Mouse (Mus musculus): Measurements from ENCODE around the gene Lonp2. TPM values are rescaled to one million over a fixed set of nuclear protein-coding genes. Genes with fewer than 3 reads are reported as not detected.

Gene Lonp2
- polyA plus RNA-seq, 1 experiment from 2014 or later = 63.2 TPM

- no peak for ATAC-seq (replicated peaks; ENCODE audit: low FRiP score)
- Histone ChIP-seq H3K27me3 (no peaks in the 10 kb centered on the region), H3K27ac (no peak overlapping the region), H3K4me1 (no peaks in the 10 kb centered on the region), H3K4me3 (replicated peaks) (no peak overlapping the region), H3K9ac (no peak overlapping the region), H3K4me2 (no peak overlapping the region), H3K36me3 (no peaks in the 10 kb centered on the region), H3K9me3 (replicated peaks) (no peaks in the 10 kb centered on the region)
- WGBS = 60% methylated on average over 3 of the region's 3 CpGs
Measured at GRCm38 (mm10) chr8:86594159-86594796, 29.6 kb upstream of the Lonp2 start.

- H3K27ac ChIP-seq = no peak overlapping the region
- no peaks in the 10 kb centered on the region for H3K4me1 ChIP-seq
- no peaks in the 10 kb centered on the region for H3K9me3 ChIP-seq (replicated peaks)
- no peak overlapping the region for H3K4me3 ChIP-seq (replicated peaks)
- no peaks in the 10 kb centered on the region for H3K27me3 ChIP-seq
- H3K4me2 ChIP-seq = no peak overlapping the region
- H3K9ac ChIP-seq = no peak overlapping the region
- no peaks in the 10 kb centered on the region for H3K36me3 ChIP-seq
- WGBS = 81% methylated on average over 5 of the region's 5 CpGs
- no peak for ATAC-seq (replicated peaks; ENCODE audit: low FRiP score)
Measured at GRCm38 (mm10) chr8:86595671-86596070, 28.2 kb upstream of the Lonp2 start.

GRCm38 (mm10) chr8:86597681-86598080, 26.2 kb upstream of the Lonp2 start:
- H3K27me3 ChIP-seq = no peaks in the 10 kb centered on the region
- ATAC-seq (replicated peaks; ENCODE audit: low FRiP score) = no peak

GRCm38 (mm10) chr8:86599299-86599698, 24.5 kb upstream of the Lonp2 start:
- Histone ChIP-seq H3K4me2 (no peak overlapping the region), H3K4me3 (replicated peaks) (no peak overlapping the region), H3K27me3 (no peaks in the 10 kb centered on the region), H3K27ac (no peak overlapping the region), H3K36me3 (no peaks in the 10 kb centered on the region), H3K9ac (no peak overlapping the region), H3K9me3 (replicated peaks) (no peaks in the 10 kb centered on the region), H3K4me1 (no peaks in the 10 kb centered on the region)
- WGBS = 89% methylated on average over 6 of the region's 6 CpGs
- no peak for ATAC-seq (replicated peaks; ENCODE audit: low FRiP score)

More at GRCm38 (mm10) chr8:86597681-86598080, 26.2 kb upstream of the Lonp2 start:
- H3K9ac ChIP-seq = no peak overlapping the region
- H3K4me1 ChIP-seq = no peaks in the 10 kb centered on the region
- WGBS = 89% methylated on average over 7 of the region's 7 CpGs
- H3K4me2 ChIP-seq = no peak overlapping the region
- no peak overlapping the region for H3K27ac ChIP-seq
- no peak overlapping the region for H3K4me3 ChIP-seq (replicated peaks)
- H3K9me3 ChIP-seq (replicated peaks) = no peaks in the 10 kb centered on the region
- no peaks in the 10 kb centered on the region for H3K36me3 ChIP-seq

GRCm38 (mm10) chr8:86600311-86600710, 23.5 kb upstream of the Lonp2 start:
- Histone ChIP-seq H3K27me3 (no peaks in the 10 kb centered on the region), H3K9ac (no peak overlapping the region), H3K4me1 (no peaks in the 10 kb centered on the region), H3K36me3 (no peaks in the 10 kb centered on the region), H3K4me2 (no peak overlapping the region), H3K9me3 (replicated peaks) (no peaks in the 10 kb centered on the region), H3K4me3 (replicated peaks) (no peak overlapping the region), H3K27ac (no peak overlapping the region)
- no peak for ATAC-seq (replicated peaks; ENCODE audit: low FRiP score)
- 74% methylated on average over 3 of the region's 3 CpGs for WGBS

GRCm38 (mm10) chr8:86603174-86603573, 20.7 kb upstream of the Lonp2 start:
- Histone ChIP-seq H3K4me3 (replicated peaks) (no peak overlapping the region), H3K9me3 (replicated peaks) (no peaks in the 10 kb centered on the region), H3K27me3 (no peaks in the 10 kb centered on the region), H3K36me3 (no peaks in the 10 kb centered on the region), H3K27ac (no peak overlapping the region), H3K4me1 (no peaks in the 10 kb centered on the region), H3K9ac (no peak overlapping the region), H3K4me2 (no peak overlapping the region)
- 55% methylated on average over 2 of the region's 2 CpGs for WGBS
- ATAC-seq (replicated peaks; ENCODE audit: low FRiP score) = no peak

- H3K9ac ChIP-seq = no peak overlapping the region
- H3K9me3 ChIP-seq (replicated peaks) = no peaks in the 10 kb centered on the region
- no peaks in the 10 kb centered on the region for H3K36me3 ChIP-seq
- no peaks in the 10 kb centered on the region for H3K27me3 ChIP-seq
- H3K27ac ChIP-seq = no peak overlapping the region
- H3K4me2 ChIP-seq = no peak overlapping the region
- H3K4me1 ChIP-seq = no peaks in the 10 kb centered on the region
- WGBS = 85% methylated on average over 3 of the region's 3 CpGs
- ATAC-seq (replicated peaks; ENCODE audit: low FRiP score) = no peak
- no peak overlapping the region for H3K4me3 ChIP-seq (replicated peaks)
Measured at GRCm38 (mm10) chr8:86604676-86605075, 19.2 kb upstream of the Lonp2 start.

- Histone ChIP-seq H3K4me1 (no peaks in the 10 kb centered on the region), H3K27ac (no peak overlapping the region), H3K4me3 (replicated peaks) (no peak overlapping the region), H3K4me2 (no peak overlapping the region), H3K27me3 (no peaks in the 10 kb centered on the region), H3K9me3 (replicated peaks) (no peaks in the 10 kb centered on the region), H3K9ac (no peak overlapping the region), H3K36me3 (no peaks in the 10 kb centered on the region)
- no peak for ATAC-seq (replicated peaks; ENCODE audit: low FRiP score)
- WGBS = 72% methylated on average over 2 of the region's 2 CpGs
Measured at GRCm38 (mm10) chr8:86613798-86614197, 10.0 kb upstream of the Lonp2 start.

- no peaks in the 10 kb centered on the region for H3K36me3 ChIP-seq
- WGBS = 87% methylated on average over 6 of the region's 6 CpGs
- no peaks in the 10 kb centered on the region for H3K27me3 ChIP-seq
- no peak overlapping the region for H3K9ac ChIP-seq
- ATAC-seq (replicated peaks; ENCODE audit: low FRiP score) = no peak
- no peak overlapping the region for H3K27ac ChIP-seq
- no peaks in the 10 kb centered on the region for H3K9me3 ChIP-seq (replicated peaks)
- H3K4me3 ChIP-seq (replicated peaks) = no peak overlapping the region
- no peaks in the 10 kb centered on the region for H3K4me1 ChIP-seq
- H3K4me2 ChIP-seq = no peak overlapping the region
Measured at GRCm38 (mm10) chr8:86615095-86615769, 8.6 kb upstream of the Lonp2 start.

- Histone ChIP-seq H3K27me3 (no peaks in the 10 kb centered on the region), H3K4me3 (replicated peaks) (no peak overlapping the region), H3K27ac (no peak overlapping the region), H3K4me2 (no peak overlapping the region), H3K9me3 (replicated peaks) (no peaks in the 10 kb centered on the region), H3K4me1 (no peaks in the 10 kb centered on the region), H3K9ac (no peak overlapping the region), H3K36me3 (no peaks in the 10 kb centered on the region)
- WGBS = 76% methylated on average over 7 of the region's 7 CpGs
- ATAC-seq (replicated peaks; ENCODE audit: low FRiP score) = no peak
Measured at GRCm38 (mm10) chr8:86617759-86618387, 6.0 kb upstream of the Lonp2 start.

- no peak for ATAC-seq (replicated peaks; ENCODE audit: low FRiP score)
- peak overlapping the region; percentile 94 for H3K4me3 ChIP-seq (replicated peaks)
- H3K27me3 ChIP-seq = no peaks in the 10 kb centered on the region
- H3K9ac ChIP-seq = peak overlapping the region; percentile 60
- no peaks in the 10 kb centered on the region for H3K36me3 ChIP-seq
- WGBS = 2% methylated on average over 14 of the region's 14 CpGs
- peak overlapping the region; percentile 75 for H3K4me2 ChIP-seq
- peaks cover 8% of the 10 kb centered on the region for H3K4me1 ChIP-seq
- peak overlapping the region; percentile 76 for H3K27ac ChIP-seq
- no peaks in the 10 kb centered on the region for H3K9me3 ChIP-seq (replicated peaks)
Measured at GRCm38 (mm10) chr8:86623551-86623910, 312 bp upstream of the Lonp2 start.

GRCm38 (mm10) chr8:86624915-86625314, 1.1 kb downstream of the Lonp2 start:
- Histone ChIP-seq H3K4me3 (replicated peaks) (peak overlapping the region; percentile 94), H3K4me2 (peak overlapping the region; percentile 75), H3K4me1 (peaks cover 8% of the 10 kb centered on the region), H3K9me3 (replicated peaks) (no peaks in the 10 kb centered on the region), H3K27ac (no peak overlapping the region), H3K36me3 (no peaks in the 10 kb centered on the region), H3K9ac (peak overlapping the region; percentile 77; the same call in 1 of the 2 replicates), H3K27me3 (no peaks in the 10 kb centered on the region)
- ATAC-seq (replicated peaks; ENCODE audit: low FRiP score) = no peak
- 28% methylated on average over 7 of the region's 7 CpGs for WGBS

Measured in kidney, embryonic 15.5 days (tissue).